Mouse (Mus musculus) liver, embryonic 14.5 days (tissue): Measurements from ENCODE around the gene Sdr42e1.

Source experiments
- CTCF ChIP-seq: IDR thresholded peaks from 2 replicates; pipeline ENCODE4 v1.5.1; 2016; ENCODE audit warnings: antibody characterized with exemption, low read depth, control low read depth
- EP300 ChIP-seq: IDR thresholded peaks from 2 replicates; pipeline ENCODE4 v1.6.1; 2016; ENCODE audit warnings: antibody characterized with exemption, low read depth

DNA sequence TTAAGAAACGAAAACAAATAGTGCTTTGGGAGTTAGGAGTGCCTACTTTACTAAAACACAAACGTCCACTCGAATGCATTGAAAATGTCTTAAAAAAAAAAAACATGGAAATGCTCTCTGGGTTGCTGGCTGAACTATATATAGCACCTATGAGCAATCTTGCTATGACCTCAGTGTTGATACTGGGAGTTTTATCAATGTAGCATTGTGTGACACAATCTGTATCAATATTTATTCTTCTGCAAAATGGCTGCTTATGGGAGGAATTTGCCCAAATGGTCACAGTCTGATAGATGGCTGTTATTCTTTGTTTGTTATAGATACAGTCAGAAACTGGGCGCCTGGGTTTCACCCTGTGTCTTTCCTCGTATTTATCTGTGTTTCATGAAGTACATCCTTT is 28.0 kb downstream of the Sdr42e1 start:
- TF ChIP-seq EP300: no peak
- no peak for TF ChIP-seq CTCF
